Mouse (Mus musculus) hindbrain, embryonic 11.5 days (tissue): Measurements from ENCODE around the gene Adamtsl1. TPM values are rescaled to one million over a fixed set of nuclear protein-coding genes. Genes with fewer than 3 reads are reported as not detected.

Experiments used
- ATAC-seq: fragments of 200-750 bp; cut with Nextera tagmentation; 2 replicates; pipeline ENCODE4 v1.8.0; 2017; ENCODE audit warnings: mild to moderate bottlenecking, moderate TSS enrichment, moderate library complexity; ENCODE audit not compliant: low FRiP score
- DNase-seq: peaks from one replicate; pipeline ENCODE4 v3.0.0-alpha.2; 2015; ENCODE audit warnings: low spot score
- H3K27ac ChIP-seq: fragments of 300-500 bp; sonication (generic); 2 replicates; pipeline ENCODE4 v1.5.1; 2014; ENCODE audit warnings: mild to moderate bottlenecking, low read depth, low read length
- H3K27me3 ChIP-seq: fragments of 300-500 bp; sonication (generic); 2 replicates; pipeline ENCODE4 v1.6.1; 2014; ENCODE audit warnings: mild to moderate bottlenecking, low read length, moderate library complexity, mixed read lengths; ENCODE audit not compliant: control insufficient read depth, insufficient read depth
- H3K36me3 ChIP-seq: fragments of 300-500 bp; sonication (generic); 2 replicates; pipeline ENCODE4 v1.6.1; 2014; ENCODE audit warnings: mild to moderate bottlenecking, low read length, moderate library complexity, mixed read lengths; ENCODE audit not compliant: control insufficient read depth, insufficient read depth
- H3K4me1 ChIP-seq: fragments of 300-500 bp; sonication (generic); replicated peaks from 2 replicates; pipeline ENCODE4 v1.6.1; 2014; ENCODE audit warnings: low read length, mixed read lengths; ENCODE audit not compliant: control insufficient read depth, insufficient read depth
- H3K4me2 ChIP-seq: fragments of 300-500 bp; sonication (generic); replicated peaks from 2 replicates; pipeline ENCODE4 v1.6.1; 2014; ENCODE audit warnings: mild to moderate bottlenecking, low read depth, low read length
- H3K4me3 ChIP-seq: fragments of 300-500 bp; sonication (generic); 2 replicates; pipeline ENCODE4 v1.5.1; 2014; ENCODE audit warnings: low read depth, low read length
- H3K9ac ChIP-seq: fragments of 300-500 bp; sonication (generic); 2 replicates; pipeline ENCODE4 v1.6.1; 2014; ENCODE audit warnings: low read depth, low read length
- H3K9me3 ChIP-seq: fragments of 300-500 bp; sonication (generic); 2 replicates; pipeline ENCODE4 v1.6.1; 2016; ENCODE audit warnings: low read length; ENCODE audit not compliant: control insufficient read depth
- WGBS: fragments of 180-500 bp; shearing (Covaris S2); extraction: QIAGEN DNeasy Blood & Tissue Kit; methylation state at CpG from one replicate; pipeline ENCODE4 v1.1.7; 2014; 5-methylcytosine and 5-hydroxymethylcytosine counted together
- polyA plus RNA-seq: library from polyadenylated mRNA; unstranded; fragments of >200 nt; fragmentation: Nextera tagmentation; extraction: Ambion mirVana; gene quantifications from 2 replicates; pipeline ENCODE4 v1.2.1, GENCODE M21; 2014

Gene Adamtsl1
- polyA plus RNA-seq, 1 experiment from 2014 or later: 11.1 TPM

- no peaks in the 10 kb centered on the region for H3K27me3 ChIP-seq
- H3K4me2 ChIP-seq: no peak overlapping the region
- no peaks in the 10 kb centered on the region for H3K36me3 ChIP-seq
- no peak for DNase-seq
- no peaks in the 10 kb centered on the region for H3K4me1 ChIP-seq
- no peak overlapping the region for H3K9ac ChIP-seq
- no peaks in the 10 kb centered on the region for H3K9me3 ChIP-seq
- WGBS: 65% methylated on average over 3 of the region's 3 CpGs
- H3K4me3 ChIP-seq: no peak overlapping the region
- ATAC-seq: no peak
- no peak overlapping the region for H3K27ac ChIP-seq
Observed at GRCm38 (mm10) chr4:86401116-86401515, 887.1 kb downstream of the Adamtsl1 start.

GRCm38 (mm10) chr4:86406501-86407199 lies 892.7 kb downstream of the Adamtsl1 start:
- Histone ChIP-seq H3K4me3 (no peak overlapping the region), H3K4me2 (no peak overlapping the region), H3K27me3 (no peaks in the 10 kb centered on the region), H3K9me3 (no peaks in the 10 kb centered on the region), H3K9ac (no peak overlapping the region), H3K27ac (no peak overlapping the region), H3K36me3 (no peaks in the 10 kb centered on the region), H3K4me1 (no peaks in the 10 kb centered on the region)
- ATAC-seq (no peak), DNase-seq (peak; percentile 29)
- WGBS: 61% methylated on average over 7 of the region's 7 CpGs

- Histone ChIP-seq H3K9me3 (no peaks in the 10 kb centered on the region), H3K4me1 (no peaks in the 10 kb centered on the region), H3K4me3 (no peak overlapping the region), H3K36me3 (no peaks in the 10 kb centered on the region), H3K27ac (no peak overlapping the region), H3K4me2 (no peak overlapping the region), H3K9ac (no peak overlapping the region), H3K27me3 (no peaks in the 10 kb centered on the region)
- DNase-seq (no peak), ATAC-seq (no peak)
- 72% methylated on average over 3 of the region's 3 CpGs for WGBS
Observed at GRCm38 (mm10) chr4:86407200-86407527, 893.2 kb downstream of the Adamtsl1 start.

GRCm38 (mm10) chr4:86408421-86408820 lies 894.4 kb downstream of the Adamtsl1 start:
- Histone ChIP-seq H3K4me2 (no peak overlapping the region), H3K27me3 (no peaks in the 10 kb centered on the region), H3K9me3 (no peaks in the 10 kb centered on the region), H3K9ac (no peak overlapping the region), H3K4me1 (no peaks in the 10 kb centered on the region), H3K4me3 (no peak overlapping the region), H3K27ac (no peak overlapping the region), H3K36me3 (no peaks in the 10 kb centered on the region)
- DNase-seq: no peak
- WGBS: 91% methylated on average over 9 of the region's 9 CpGs
- no peak for ATAC-seq

- DNase-seq (no peak), ATAC-seq (no peak)
- no peak overlapping the region for H3K4me3 ChIP-seq
- WGBS: 85% methylated on average over 3 of the region's 3 CpGs
- H3K9me3 ChIP-seq: no peaks in the 10 kb centered on the region
- H3K4me2 ChIP-seq: no peak overlapping the region
- no peaks in the 10 kb centered on the region for H3K4me1 ChIP-seq
- H3K36me3 ChIP-seq: no peaks in the 10 kb centered on the region
- no peak overlapping the region for H3K9ac ChIP-seq
- no peaks in the 10 kb centered on the region for H3K27me3 ChIP-seq
- H3K27ac ChIP-seq: no peak overlapping the region
Observed at GRCm38 (mm10) chr4:86410946-86411345, 897.0 kb downstream of the Adamtsl1 start.

- Histone ChIP-seq H3K4me2 (no peak overlapping the region), H3K36me3 (no peaks in the 10 kb centered on the region), H3K27ac (no peak overlapping the region), H3K27me3 (no peaks in the 10 kb centered on the region), H3K9ac (no peak overlapping the region), H3K4me1 (no peaks in the 10 kb centered on the region), H3K9me3 (no peaks in the 10 kb centered on the region), H3K4me3 (no peak overlapping the region)
- ATAC-seq: peak; percentile 60
- WGBS: 32% methylated on average over 3 of the region's 3 CpGs
- peak; percentile 19 for DNase-seq
Observed at GRCm38 (mm10) chr4:86413388-86413787, 899.4 kb downstream of the Adamtsl1 start.

GRCm38 (mm10) chr4:86416401-86417025 lies 902.5 kb downstream of the Adamtsl1 start:
- no peak overlapping the region for H3K4me2 ChIP-seq
- ATAC-seq: peak; percentile 30; the same call in 1 of the 2 replicates
- 61% methylated on average over 15 of the region's 15 CpGs for WGBS
- no peak overlapping the region for H3K9ac ChIP-seq
- H3K27me3 ChIP-seq: no peaks in the 10 kb centered on the region
- peak; percentile 11 for DNase-seq
- H3K9me3 ChIP-seq: no peaks in the 10 kb centered on the region
- no peaks in the 10 kb centered on the region for H3K4me1 ChIP-seq
- H3K27ac ChIP-seq: no peak overlapping the region
- no peak overlapping the region for H3K4me3 ChIP-seq
- H3K36me3 ChIP-seq: no peaks in the 10 kb centered on the region

GRCm38 (mm10) chr4:86422586-86422985 lies 908.6 kb downstream of the Adamtsl1 start:
- no peak overlapping the region for H3K27ac ChIP-seq
- H3K4me1 ChIP-seq: no peaks in the 10 kb centered on the region
- ATAC-seq (no peak), DNase-seq (no peak)
- H3K27me3 ChIP-seq: no peaks in the 10 kb centered on the region
- H3K36me3 ChIP-seq: no peaks in the 10 kb centered on the region
- no peaks in the 10 kb centered on the region for H3K9me3 ChIP-seq
- H3K9ac ChIP-seq: no peak overlapping the region
- H3K4me2 ChIP-seq: no peak overlapping the region
- H3K4me3 ChIP-seq: no peak overlapping the region
- WGBS: 68% methylated on average over 6 of the region's 6 CpGs

- ATAC-seq: no peak
- WGBS: 81% methylated on average over 7 of the region's 7 CpGs
- H3K4me1 ChIP-seq: no peaks in the 10 kb centered on the region
Observed at GRCm38 (mm10) chr4:86425581-86425980, 911.6 kb downstream of the Adamtsl1 start.

More at GRCm38 (mm10) chr4:86425581-86425980, 911.6 kb downstream of the Adamtsl1 start:
- H3K9ac ChIP-seq: no peak overlapping the region
- no peak overlapping the region for H3K4me3 ChIP-seq
- no peak overlapping the region for H3K27ac ChIP-seq
- no peaks in the 10 kb centered on the region for H3K36me3 ChIP-seq
- no peak overlapping the region for H3K4me2 ChIP-seq
- H3K9me3 ChIP-seq: no peaks in the 10 kb centered on the region
- no peak for DNase-seq
- no peaks in the 10 kb centered on the region for H3K27me3 ChIP-seq
